Mouse (Mus musculus) lung, embryonic 16.5 days (tissue): ENCODE data around the gene Rpl38. TPM values are rescaled to one million over a fixed set of nuclear protein-coding genes. Genes with fewer than 3 reads are reported as not detected.

ENCODE experiments used
- ATAC-seq: fragments of 200-750 bp; cut with Nextera tagmentation; 2 replicates; pipeline ENCODE4 v1.8.0; 2017; ENCODE audit warnings: low read depth, mild to moderate bottlenecking, moderate library complexity
- H3K27ac ChIP-seq: fragments of 300-500 bp; sonication (generic); 2 replicates; pipeline ENCODE4 v1.5.1; 2014; ENCODE audit warnings: mild to moderate bottlenecking, control low read depth, low read length
- H3K27me3 ChIP-seq: fragments of 300-500 bp; sonication (generic); 2 replicates; pipeline ENCODE4 v1.6.1; 2014; ENCODE audit warnings: low read depth, low read length, mixed read lengths; ENCODE audit not compliant: control insufficient read depth, insufficient read depth
- H3K36me3 ChIP-seq: fragments of 300-500 bp; sonication (generic); 2 replicates; pipeline ENCODE4 v1.6.1; 2014; ENCODE audit warnings: low read length; ENCODE audit not compliant: control insufficient read depth, insufficient read depth
- H3K4me1 ChIP-seq: fragments of 300-500 bp; sonication (generic); replicated peaks from 2 replicates; pipeline ENCODE4 v1.6.1; 2014; ENCODE audit warnings: low read length, mixed read lengths; ENCODE audit not compliant: control insufficient read depth, insufficient read depth
- H3K4me2 ChIP-seq: fragments of 300-500 bp; sonication (generic); 2 replicates; pipeline ENCODE4 v1.6.1; 2014; ENCODE audit warnings: low read depth, low read length, control low read depth
- H3K4me3 ChIP-seq: fragments of 300-500 bp; sonication (generic); 2 replicates; pipeline ENCODE4 v1.5.1; 2014; ENCODE audit warnings: mild to moderate bottlenecking, low read length, control low read depth
- H3K9ac ChIP-seq: fragments of 300-500 bp; sonication (generic); 2 replicates; pipeline ENCODE4 v1.6.1; 2014; ENCODE audit warnings: low read length, control low read depth
- H3K9me3 ChIP-seq: fragments of 300-500 bp; sonication (generic); 2 replicates; pipeline ENCODE4 v1.6.1; 2016; ENCODE audit warnings: low read length; ENCODE audit not compliant: control insufficient read depth
- WGBS: fragments of 180-500 bp; shearing (Covaris S2); extraction: QIAGEN DNeasy Blood & Tissue Kit; methylation state at CpG from one replicate; pipeline ENCODE4 v1.1.7; 2014; 5-methylcytosine and 5-hydroxymethylcytosine counted together
- polyA plus RNA-seq: library from polyadenylated mRNA; unstranded; fragments of >200 nt; fragmentation: Nextera tagmentation; extraction: Ambion mirVana; gene quantifications from 2 replicates; pipeline ENCODE4 v1.2.1, GENCODE M21; 2015

Rpl38 gene
- polyA plus RNA-seq, 1 experiment from 2014 or later = 914 TPM

- Histone ChIP-seq H3K27me3 (no peaks in the 10 kb centered on the region), H3K4me1 (no peaks in the 10 kb centered on the region), H3K4me3 (no peak overlapping the region), H3K27ac (no peak overlapping the region), H3K9me3 (no peaks in the 10 kb centered on the region), H3K9ac (no peak overlapping the region), H3K4me2 (no peak overlapping the region), H3K36me3 (no peaks in the 10 kb centered on the region)
- 54% methylated on average over 22 of the region's 22 CpGs for WGBS
- ATAC-seq = no peak
Measured at GRCm38 (mm10) chr11:114704071-114704913, 36.0 kb downstream of the Rpl38 start.

- ATAC-seq = no peak
- H3K9me3 ChIP-seq = no peaks in the 10 kb centered on the region
- H3K36me3 ChIP-seq = no peaks in the 10 kb centered on the region
Measured at GRCm38 (mm10) chr11:114706358-114706757, 38.0 kb downstream of the Rpl38 start.

GRCm38 (mm10) chr11:114711393-114711792, 43.1 kb downstream of the Rpl38 start:
- no peaks in the 10 kb centered on the region for H3K9me3 ChIP-seq
- H3K4me3 ChIP-seq = no peak overlapping the region
- no peak overlapping the region for H3K4me2 ChIP-seq
- H3K36me3 ChIP-seq = no peaks in the 10 kb centered on the region
- H3K27me3 ChIP-seq = no peaks in the 10 kb centered on the region
- 70% methylated on average over 3 of the region's 3 CpGs for WGBS
- no peaks in the 10 kb centered on the region for H3K4me1 ChIP-seq
- no peak overlapping the region for H3K27ac ChIP-seq
- H3K9ac ChIP-seq = no peak overlapping the region
- ATAC-seq = no peak

More at GRCm38 (mm10) chr11:114706358-114706757, 38.0 kb downstream of the Rpl38 start:
- no peak overlapping the region for H3K4me2 ChIP-seq
- no peaks in the 10 kb centered on the region for H3K27me3 ChIP-seq
- no peaks in the 10 kb centered on the region for H3K4me1 ChIP-seq
- H3K9ac ChIP-seq = no peak overlapping the region
- no peak overlapping the region for H3K4me3 ChIP-seq
- H3K27ac ChIP-seq = no peak overlapping the region
- 67% methylated on average over 5 of the region's 5 CpGs for WGBS

GRCm38 (mm10) chr11:114711861-114712260, 43.5 kb downstream of the Rpl38 start:
- no peak overlapping the region for H3K4me2 ChIP-seq
- no peak overlapping the region for H3K4me3 ChIP-seq
- H3K27me3 ChIP-seq = no peaks in the 10 kb centered on the region
- peak; percentile 15; the same call in 1 of the 2 replicates for ATAC-seq
- 66% methylated on average over 12 of the region's 12 CpGs for WGBS
- H3K36me3 ChIP-seq = no peaks in the 10 kb centered on the region
- H3K27ac ChIP-seq = no peak overlapping the region
- H3K9ac ChIP-seq = no peak overlapping the region
- no peaks in the 10 kb centered on the region for H3K4me1 ChIP-seq
- no peaks in the 10 kb centered on the region for H3K9me3 ChIP-seq

GRCm38 (mm10) chr11:114714526-114714925, 46.2 kb downstream of the Rpl38 start:
- H3K36me3 ChIP-seq = no peaks in the 10 kb centered on the region
- H3K4me2 ChIP-seq = no peak overlapping the region
- 84% methylated on average over 6 of the region's 6 CpGs for WGBS
- H3K4me3 ChIP-seq = no peak overlapping the region
- no peaks in the 10 kb centered on the region for H3K9me3 ChIP-seq
- no peaks in the 10 kb centered on the region for H3K4me1 ChIP-seq
- H3K9ac ChIP-seq = no peak overlapping the region
- H3K27me3 ChIP-seq = no peaks in the 10 kb centered on the region
- H3K27ac ChIP-seq = no peak overlapping the region
- no peak for ATAC-seq

- no peaks in the 10 kb centered on the region for H3K9me3 ChIP-seq
- no peak overlapping the region for H3K9ac ChIP-seq
- 59% methylated on average over 7 of the region's 7 CpGs for WGBS
- ATAC-seq = no peak
- H3K4me1 ChIP-seq = no peaks in the 10 kb centered on the region
- H3K4me2 ChIP-seq = no peak overlapping the region
- no peaks in the 10 kb centered on the region for H3K27me3 ChIP-seq
- H3K4me3 ChIP-seq = no peak overlapping the region
- H3K27ac ChIP-seq = no peak overlapping the region
- H3K36me3 ChIP-seq = no peaks in the 10 kb centered on the region
Measured at GRCm38 (mm10) chr11:114715531-114715930, 47.2 kb downstream of the Rpl38 start.

- 83% methylated on average over 10 of the region's 10 CpGs for WGBS
- Histone ChIP-seq H3K27me3 (no peaks in the 10 kb centered on the region), H3K36me3 (no peaks in the 10 kb centered on the region), H3K4me2 (no peak overlapping the region), H3K27ac (no peak overlapping the region), H3K9ac (no peak overlapping the region), H3K9me3 (no peaks in the 10 kb centered on the region), H3K4me3 (no peak overlapping the region), H3K4me1 (peaks cover 4% of the 10 kb centered on the region; the same call in 1 of the 2 replicates)
- no peak for ATAC-seq
Measured at GRCm38 (mm10) chr11:114720535-114720934, 52.2 kb downstream of the Rpl38 start.

Other genes starting within 250 kb of the Rpl38 start
- 13.7 and 14.1 TPM in 2 replicates for gene Ttyh2, start 6.9 kb downstream of the Rpl38 start, polyA plus RNA-seq
- 7.1 and 8.5 TPM in 2 replicates for gene Dnaic2, start 58.9 kb downstream of the Rpl38 start, polyA plus RNA-seq
- 0.46 and 0.72 TPM in 2 replicates for gene Kif19a, start 96.9 kb downstream of the Rpl38 start, polyA plus RNA-seq
- 0.23 and 0.34 TPM in 2 replicates for gene Btbd17, start 127.4 kb downstream of the Rpl38 start, polyA plus RNA-seq
- not detected in 2 replicates for gene Gpr142, start 130.4 kb downstream of the Rpl38 start, polyA plus RNA-seq
- 30.7 and 33.2 TPM in 2 replicates for gene Gprc5c, start 182.6 kb downstream of the Rpl38 start, polyA plus RNA-seq
- gene Cd300a, start 221.5 kb downstream of the Rpl38 start, polyA plus RNA-seq = 1.4 and 1.7 TPM in 2 replicates